1 mouse cellular context compared by ENCODE assay signal in genomic region chr1:105766099-105766498, GRCm38 (mm10). TPM values are rescaled to one million over a fixed set of nuclear protein-coding genes. Genes with fewer than 3 reads are reported as not detected.
"Had no signal": no experiment of that assay in that cellular context is flagged by ENCODE, and none has a peak within 500 bp of the region (broad histone marks: within the 10 kb centered on the region; RNA-seq: fewer than 3 reads in every experiment).

No protein-coding gene starts in this region.

RNA-seq across cellular contexts. Expression of gene Tnfrsf11a, which starts 14.4 kb away (rescaled TPM):
- total RNA-seq: megakaryocyte-erythroid progenitor cell, adult 5-6 weeks had no signal
